Mouse (Mus musculus) cortical plate, adult 2 months (tissue): ENCODE measurements around the gene Dcaf1.

Experiments used
- CTCF ChIP-seq: fragments of 200-500 bp; IDR thresholded peaks from 2 replicates; pipeline ENCODE4 v1.5.1; 2011; ENCODE audit warnings: mild to moderate bottlenecking, control low read depth, low read length; ENCODE audit not compliant: insufficient read depth; ENCODE audit errors: extremely low read depth
- POLR2A ChIP-seq: fragments of 200-500 bp; IDR thresholded peaks from 2 replicates; pipeline ENCODE4 v1.6.1; 2011; ENCODE audit warnings: mild to moderate bottlenecking, low read length, control low read depth; ENCODE audit not compliant: insufficient read depth; ENCODE audit errors: extremely low read depth

DNA sequence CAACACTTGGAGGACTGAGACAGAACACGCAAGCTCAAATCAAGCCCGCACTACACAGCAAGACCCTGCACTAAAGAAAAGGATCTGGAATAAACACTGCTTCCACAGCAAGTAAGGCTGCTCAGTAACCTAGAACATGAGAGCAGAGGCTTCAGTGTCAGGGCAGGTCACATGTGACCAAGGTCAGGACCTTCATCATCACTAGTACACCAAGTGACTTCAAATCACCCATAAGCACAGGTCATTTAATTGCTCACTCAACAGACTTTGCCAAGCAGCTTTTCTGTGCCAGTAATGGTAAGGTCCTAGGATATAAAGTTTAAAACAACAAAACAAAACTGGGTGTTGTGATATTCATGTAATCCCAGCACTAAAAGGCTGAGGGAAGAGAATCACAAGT lies 38.1 kb upstream of the Dcaf1 start:
- TF ChIP-seq CTCF (no peak), POLR2A (no peak)
